Mouse (Mus musculus): ENCODE data around the gene Rad18. TPM values are rescaled to one million over a fixed set of nuclear protein-coding genes. Genes with fewer than 3 reads are reported as not detected.

Gene Rad18
- polyA plus RNA-seq, 1 experiment: 11.3 TPM

DNA sequence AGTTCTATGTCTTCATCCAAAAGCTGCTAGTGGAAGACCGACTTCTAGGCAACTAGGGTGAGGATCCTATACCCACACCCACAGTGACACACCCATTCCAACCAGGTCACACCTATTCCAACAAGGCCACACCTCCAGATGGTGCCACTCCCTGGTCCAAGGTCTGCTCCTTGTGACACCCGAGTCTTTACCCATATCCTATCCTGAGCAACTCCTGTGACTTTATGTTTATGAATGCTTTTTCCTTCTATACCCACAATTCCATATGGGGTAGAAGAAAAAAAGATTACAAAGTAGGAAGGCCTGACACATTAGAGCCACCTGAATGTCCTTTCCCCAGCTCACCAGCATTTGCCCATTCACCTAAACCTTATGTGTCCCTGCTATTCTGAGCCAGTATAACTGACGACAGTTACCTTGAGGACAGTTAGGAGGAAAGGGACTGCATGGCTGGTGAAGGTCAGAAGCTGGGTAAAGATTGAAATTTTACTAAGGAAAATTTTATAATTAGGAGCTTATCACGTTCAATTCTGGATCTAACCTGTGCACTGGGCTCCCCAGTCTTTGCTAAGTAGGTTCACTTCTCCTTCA lies 78.7 kb downstream of the Rad18 start:
- no peaks in the 10 kb centered on the region for H3K27me3 ChIP-seq (ENCODE audit: control insufficient read depth, insufficient read depth, insufficient read length)
- H3K4me3 ChIP-seq (ENCODE audit: insufficient read depth, poor library complexity, severe bottlenecking): no peak overlapping the region
- H3K79me3 ChIP-seq (ENCODE audit: low read depth): no peaks in the 10 kb centered on the region
- TF ChIP-seq MAX (IDR thresholded peaks at IDR 0.05) (no peak), CEBPB (IDR thresholded peaks at IDR 0.05; ENCODE audit: low read depth) (no peak), MYOG (IDR thresholded peaks at IDR 0.05; ENCODE audit: control insufficient read depth, extremely low read depth, insufficient read length) (no peak), MYOD1 (IDR thresholded peaks at IDR 0.05; ENCODE audit: control insufficient read depth, insufficient read length, low read depth) (no peak), FOSL1 (IDR thresholded peaks at IDR 0.05; ENCODE audit: insufficient read depth, low read length, poor library complexity, severe bottlenecking) (no peak), CTCF (IDR thresholded peaks at IDR 0.05; ENCODE audit: control insufficient read depth, insufficient read depth, insufficient read length) (no peak), USF1 (IDR thresholded peaks at IDR 0.05; ENCODE audit: low read depth) (no peak)
- no peaks in the 10 kb centered on the region for H3K79me2 ChIP-seq (ENCODE audit: control insufficient read depth, insufficient read depth)
- H3K36me3 ChIP-seq (ENCODE audit: control insufficient read depth, insufficient read depth): peaks cover 26% of the 10 kb centered on the region
- H3ac ChIP-seq (ENCODE audit: control insufficient read depth, insufficient read length, low read depth): no peak overlapping the region

DNA sequence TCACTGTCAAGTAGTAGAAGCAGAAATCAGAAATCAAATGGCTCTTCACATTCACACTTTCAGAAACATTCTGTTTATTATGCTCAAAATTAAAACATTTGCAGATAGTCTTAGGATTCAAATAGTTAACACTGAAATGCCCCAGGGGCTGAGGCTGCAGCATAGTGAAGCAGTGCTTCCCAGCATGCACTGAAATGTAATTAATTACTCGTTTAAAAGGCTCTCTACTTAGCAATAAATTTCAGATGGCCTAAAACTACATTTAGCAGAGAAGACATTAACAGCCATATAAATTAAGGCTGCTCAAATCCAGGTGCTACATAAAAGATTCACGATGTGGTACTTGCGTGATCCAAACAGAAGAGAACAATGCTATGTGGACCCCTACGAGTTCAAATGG lies 87.5 kb downstream of the Rad18 start:
- H3K4me3 ChIP-seq (ENCODE audit: insufficient read depth, poor library complexity, severe bottlenecking): no peak overlapping the region
- H3K27me3 ChIP-seq (ENCODE audit: control insufficient read depth, insufficient read depth, insufficient read length): no peaks in the 10 kb centered on the region
- H3ac ChIP-seq (ENCODE audit: control insufficient read depth, insufficient read length, low read depth): no peak overlapping the region
- H3K79me3 ChIP-seq (ENCODE audit: low read depth): no peaks in the 10 kb centered on the region
- H3K79me2 ChIP-seq (ENCODE audit: control insufficient read depth, insufficient read depth): no peaks in the 10 kb centered on the region
- no peaks in the 10 kb centered on the region for H3K36me3 ChIP-seq (ENCODE audit: control insufficient read depth, insufficient read depth)
- TF ChIP-seq MAX (IDR thresholded peaks at IDR 0.05): no peak
- TF ChIP-seq CTCF (IDR thresholded peaks at IDR 0.05; ENCODE audit: control insufficient read depth, insufficient read depth, insufficient read length): no peak
- TF ChIP-seq USF1 (IDR thresholded peaks at IDR 0.05; ENCODE audit: low read depth): no peak
- no peak for TF ChIP-seq MYOG (IDR thresholded peaks at IDR 0.05; ENCODE audit: control insufficient read depth, extremely low read depth, insufficient read length)
- no peak for TF ChIP-seq FOSL1 (IDR thresholded peaks at IDR 0.05; ENCODE audit: insufficient read depth, low read length, poor library complexity, severe bottlenecking)
- no peak for TF ChIP-seq MYOD1 (IDR thresholded peaks at IDR 0.05; ENCODE audit: control insufficient read depth, insufficient read length, low read depth)
- TF ChIP-seq CEBPB (IDR thresholded peaks at IDR 0.05; ENCODE audit: low read depth): no peak

DNA sequence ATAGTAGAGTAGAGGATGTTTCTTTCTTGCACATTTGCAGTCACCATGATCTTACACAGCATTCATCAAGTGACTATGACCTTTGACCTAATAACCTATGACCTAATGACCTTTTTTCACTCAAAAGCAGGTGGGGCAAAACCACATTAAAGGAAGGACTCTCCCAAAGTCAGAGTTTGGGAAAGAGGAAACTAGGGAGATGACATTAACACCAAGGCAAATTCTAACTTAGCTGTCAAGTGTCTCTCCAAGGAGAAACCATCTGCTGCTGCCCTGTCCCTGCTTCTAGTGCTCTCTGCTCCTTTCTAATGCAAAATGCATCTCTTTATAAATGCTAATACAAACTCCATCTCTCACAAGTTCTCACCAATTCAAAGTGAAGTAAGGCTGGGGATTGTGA lies 92.6 kb downstream of the Rad18 start:
- H3K36me3 ChIP-seq (ENCODE audit: control insufficient read depth, insufficient read depth): no peaks in the 10 kb centered on the region
- H3K79me2 ChIP-seq (ENCODE audit: control insufficient read depth, insufficient read depth): no peaks in the 10 kb centered on the region
- H3ac ChIP-seq (ENCODE audit: control insufficient read depth, insufficient read length, low read depth): no peak overlapping the region
- H3K27me3 ChIP-seq (ENCODE audit: control insufficient read depth, insufficient read depth, insufficient read length): no peaks in the 10 kb centered on the region
- H3K79me3 ChIP-seq (ENCODE audit: low read depth): no peaks in the 10 kb centered on the region
- no peak overlapping the region for H3K4me3 ChIP-seq (ENCODE audit: insufficient read depth, poor library complexity, severe bottlenecking)
- TF ChIP-seq MYOD1 (IDR thresholded peaks at IDR 0.05; ENCODE audit: control insufficient read depth, insufficient read length, low read depth) (no peak), MYOG (IDR thresholded peaks at IDR 0.05; ENCODE audit: control insufficient read depth, extremely low read depth, insufficient read length) (no peak), CEBPB (IDR thresholded peaks at IDR 0.05; ENCODE audit: low read depth) (no peak), CTCF (IDR thresholded peaks at IDR 0.05; ENCODE audit: control insufficient read depth, insufficient read depth, insufficient read length) (no peak), FOSL1 (IDR thresholded peaks at IDR 0.05; ENCODE audit: insufficient read depth, low read length, poor library complexity, severe bottlenecking) (no peak), USF1 (IDR thresholded peaks at IDR 0.05; ENCODE audit: low read depth) (no peak), MAX (IDR thresholded peaks at IDR 0.05) (no peak)

DNA sequence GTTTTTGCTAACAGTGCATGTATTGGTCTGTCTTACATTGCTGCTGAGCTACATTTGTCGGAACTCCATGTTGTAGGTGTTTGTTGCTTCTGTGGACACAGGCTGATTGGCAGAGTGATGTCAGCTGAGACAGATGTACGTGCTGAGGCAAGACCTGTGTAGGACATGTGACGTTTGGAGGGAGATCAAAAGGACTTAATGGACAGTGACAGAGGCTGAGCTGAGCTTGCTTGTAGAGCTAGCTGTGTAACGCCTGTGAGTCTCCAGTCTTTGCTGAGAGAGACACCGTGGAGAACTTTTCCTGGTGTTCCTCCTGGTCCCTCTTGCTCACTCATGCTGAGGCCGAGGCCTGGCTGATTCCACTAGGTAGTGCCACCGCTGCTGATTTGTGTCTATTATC lies 101.5 kb downstream of the Rad18 start:
- Histone ChIP-seq H3ac (ENCODE audit: control insufficient read depth, insufficient read length, low read depth) (no peak overlapping the region), H3K36me3 (ENCODE audit: control insufficient read depth, insufficient read depth) (no peaks in the 10 kb centered on the region), H3K79me3 (ENCODE audit: low read depth) (no peaks in the 10 kb centered on the region), H3K27me3 (ENCODE audit: control insufficient read depth, insufficient read depth, insufficient read length) (no peaks in the 10 kb centered on the region), H3K4me3 (ENCODE audit: insufficient read depth, poor library complexity, severe bottlenecking) (no peak overlapping the region), H3K79me2 (ENCODE audit: control insufficient read depth, insufficient read depth) (no peaks in the 10 kb centered on the region)
- TF ChIP-seq USF1 (IDR thresholded peaks at IDR 0.05; ENCODE audit: low read depth): no peak
- TF ChIP-seq MAX (IDR thresholded peaks at IDR 0.05): no peak
- TF ChIP-seq MYOD1 (IDR thresholded peaks at IDR 0.05; ENCODE audit: control insufficient read depth, insufficient read length, low read depth): no peak

DNA sequence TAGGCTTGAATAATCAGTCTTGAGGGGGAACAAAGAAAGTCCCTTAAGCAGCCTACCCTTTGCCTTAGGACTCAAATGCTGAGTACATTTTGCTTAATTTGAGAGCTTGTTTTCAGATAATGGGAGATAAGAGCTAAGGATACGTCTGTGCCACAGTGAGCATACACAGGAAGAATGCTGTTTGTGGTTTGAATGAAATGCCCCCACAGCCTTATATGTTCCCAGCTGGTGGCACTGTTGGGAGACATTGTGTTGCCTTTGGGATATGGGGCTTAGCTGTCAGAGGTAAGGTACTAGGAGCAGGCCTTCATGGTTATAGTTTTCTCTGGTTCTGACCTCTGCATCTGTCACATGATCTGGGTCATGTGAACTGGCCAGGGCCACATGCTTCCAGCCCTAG lies 108.6 kb downstream of the Rad18 start:
- Histone ChIP-seq H3K4me3 (ENCODE audit: insufficient read depth, poor library complexity, severe bottlenecking) (no peak overlapping the region), H3K36me3 (ENCODE audit: control insufficient read depth, insufficient read depth) (no peaks in the 10 kb centered on the region), H3ac (ENCODE audit: control insufficient read depth, insufficient read length, low read depth) (no peak overlapping the region), H3K79me3 (ENCODE audit: low read depth) (no peaks in the 10 kb centered on the region), H3K79me2 (ENCODE audit: control insufficient read depth, insufficient read depth) (no peaks in the 10 kb centered on the region), H3K27me3 (ENCODE audit: control insufficient read depth, insufficient read depth, insufficient read length) (no peaks in the 10 kb centered on the region)
- TF ChIP-seq USF1 (IDR thresholded peaks at IDR 0.05; ENCODE audit: low read depth) (peak; percentile 45), MYOG (IDR thresholded peaks at IDR 0.05; ENCODE audit: control insufficient read depth, extremely low read depth, insufficient read length) (no peak)

DNA sequence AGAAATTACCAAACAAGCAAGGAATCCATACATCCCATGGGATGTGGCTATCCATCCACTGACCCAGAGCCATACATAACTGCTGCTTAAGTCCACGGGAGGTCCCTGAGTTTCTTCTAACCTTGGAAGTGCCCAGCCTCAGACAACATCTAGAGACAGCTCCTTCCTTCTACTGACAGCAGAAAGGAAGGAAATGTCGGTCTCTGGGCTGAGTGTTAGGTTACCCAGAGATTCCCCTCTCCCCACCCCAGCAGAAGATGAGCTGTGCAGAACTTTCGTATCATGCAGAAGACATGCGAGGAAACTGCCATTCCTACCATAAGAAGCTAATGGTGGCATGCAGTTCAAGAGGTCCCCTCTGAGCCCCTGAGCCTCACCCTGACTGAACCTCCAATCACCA lies 109.5 kb downstream of the Rad18 start:
- no peaks in the 10 kb centered on the region for H3K79me3 ChIP-seq (ENCODE audit: low read depth)
- H3K4me3 ChIP-seq (ENCODE audit: insufficient read depth, poor library complexity, severe bottlenecking): no peak overlapping the region
- no peak for TF ChIP-seq MYOD1 (IDR thresholded peaks at IDR 0.05; ENCODE audit: control insufficient read depth, insufficient read length, low read depth)
- no peaks in the 10 kb centered on the region for H3K79me2 ChIP-seq (ENCODE audit: control insufficient read depth, insufficient read depth)
- no peak overlapping the region for H3ac ChIP-seq (ENCODE audit: control insufficient read depth, insufficient read length, low read depth)
- no peaks in the 10 kb centered on the region for H3K36me3 ChIP-seq (ENCODE audit: control insufficient read depth, insufficient read depth)
- H3K27me3 ChIP-seq (ENCODE audit: control insufficient read depth, insufficient read depth, insufficient read length): no peaks in the 10 kb centered on the region

All from C2C12 (cell line).